Mouse (Mus musculus): Measurements from ENCODE around the gene Galnt18.

The Galnt18 gene

DNA sequence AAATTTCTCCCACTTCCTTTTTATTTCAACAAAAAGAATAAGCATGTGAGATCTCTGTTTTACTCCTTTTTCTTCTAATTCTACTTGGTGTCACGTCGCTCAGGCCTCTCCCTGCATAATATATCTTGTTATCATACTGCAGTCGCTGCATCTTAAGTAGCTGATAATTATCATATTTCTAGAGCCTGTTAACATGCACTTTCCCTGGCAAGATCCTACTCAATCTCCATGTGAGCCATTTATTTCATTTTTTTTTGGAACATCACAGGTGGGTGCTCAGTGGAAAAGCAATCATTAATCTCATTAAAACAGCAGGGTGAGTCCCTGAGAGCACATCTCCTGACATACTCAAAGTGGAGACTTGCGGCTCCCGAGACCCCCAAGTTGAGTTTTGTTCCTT, 143.3 kb downstream of the Galnt18 start:
- no peak for DNase-seq (ENCODE audit: low spot score in 2 of 2)

DNA sequence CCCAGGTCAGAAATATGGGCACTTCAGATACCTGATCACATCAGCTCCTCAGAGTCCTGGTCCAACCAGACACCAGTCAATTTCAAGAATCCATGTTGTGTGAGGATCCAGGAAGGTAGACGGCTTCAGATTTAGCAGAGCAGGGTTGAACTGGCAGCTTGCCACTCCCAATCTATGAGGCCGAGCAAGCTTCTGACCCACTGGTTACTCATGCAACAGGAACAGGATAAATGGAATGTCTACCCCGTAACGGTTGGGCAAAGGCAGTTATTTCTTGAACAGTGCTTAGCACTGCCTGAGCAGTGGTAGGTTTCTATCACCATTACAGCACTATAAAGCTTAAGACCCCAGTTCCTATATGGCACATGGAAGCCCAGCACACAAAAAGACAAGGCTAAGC, 148.5 kb downstream of the Galnt18 start:
- DNase-seq (ENCODE audit: low spot score in 2 of 2): no peak

DNA sequence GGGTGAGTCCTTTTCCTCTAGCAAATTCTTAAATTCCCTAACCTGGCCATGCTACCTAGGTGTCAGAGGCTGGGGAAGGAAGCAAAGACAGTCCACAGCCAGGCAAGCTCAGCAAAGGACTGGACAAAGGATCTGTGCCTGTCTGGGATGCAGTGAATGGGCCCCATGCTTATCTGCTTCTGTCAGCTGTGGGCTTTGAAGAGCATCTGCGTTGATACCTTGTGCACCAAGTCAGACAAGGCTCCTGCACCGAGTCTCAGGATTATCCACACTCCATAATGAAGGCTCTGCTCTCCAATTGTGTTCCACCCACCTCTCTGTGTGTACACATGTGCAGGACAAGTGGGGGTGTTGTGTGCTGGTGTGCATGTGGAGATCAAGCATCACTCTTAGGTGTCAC, 153.5 kb downstream of the Galnt18 start:
- no peak for DNase-seq (ENCODE audit: low spot score in 2 of 2)

DNA sequence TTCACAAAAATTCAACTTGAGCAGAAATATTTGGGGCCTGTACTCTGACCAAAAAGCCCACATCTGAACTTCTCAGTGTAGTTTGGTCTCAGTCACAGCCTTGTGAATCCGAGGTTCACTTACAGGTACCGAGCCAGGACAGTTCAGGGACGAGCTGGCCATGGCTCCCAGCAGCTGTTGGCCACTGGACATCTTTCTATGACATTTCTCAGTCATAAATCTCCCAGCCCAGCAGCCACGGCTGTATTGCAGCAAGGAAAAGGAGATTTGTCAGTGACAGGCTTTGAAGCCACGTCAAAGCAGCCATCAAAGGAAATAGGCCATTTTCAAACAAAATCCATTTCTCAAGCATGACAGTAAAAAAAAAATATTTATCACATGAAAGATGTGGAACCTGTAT, 154.0 kb downstream of the Galnt18 start:
- no peak for DNase-seq (ENCODE audit: low spot score in 2 of 2)

DNA sequence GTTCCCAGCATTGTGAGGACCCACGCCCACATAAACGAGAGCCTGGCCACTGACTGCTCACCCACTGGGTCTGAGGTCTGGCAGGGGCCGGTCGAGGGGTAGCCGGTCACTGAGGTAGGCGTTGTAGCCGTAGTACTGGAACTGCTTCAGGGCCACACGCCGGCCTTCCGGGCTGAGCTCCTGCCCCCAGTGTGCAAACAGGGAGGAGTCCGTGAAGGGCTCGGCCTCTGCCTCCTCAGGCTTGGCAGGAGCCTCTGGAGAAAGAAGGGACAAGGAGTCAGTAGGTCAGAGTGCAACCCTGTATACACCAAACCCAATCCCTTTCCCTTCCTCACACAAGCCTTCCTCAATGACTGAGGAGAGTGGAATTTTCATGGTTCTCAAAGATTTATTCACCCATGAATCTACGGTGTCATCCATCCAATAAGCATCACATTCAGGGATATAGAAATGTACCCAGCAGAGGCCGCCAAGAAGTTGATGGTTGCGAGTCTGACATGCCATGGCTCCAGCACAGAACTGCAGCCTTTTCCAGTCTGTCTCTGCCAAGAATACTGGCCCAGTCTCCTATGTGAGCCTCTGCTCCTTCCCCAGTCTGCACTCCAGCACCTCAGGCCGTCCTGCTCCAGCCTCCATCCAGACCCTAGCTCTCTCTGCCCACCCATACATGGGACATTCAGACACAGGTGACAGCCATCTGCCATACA, 163.4 kb downstream of the Galnt18 start:
- DNase-seq (ENCODE audit: low spot score in 2 of 2): no peak

DNA sequence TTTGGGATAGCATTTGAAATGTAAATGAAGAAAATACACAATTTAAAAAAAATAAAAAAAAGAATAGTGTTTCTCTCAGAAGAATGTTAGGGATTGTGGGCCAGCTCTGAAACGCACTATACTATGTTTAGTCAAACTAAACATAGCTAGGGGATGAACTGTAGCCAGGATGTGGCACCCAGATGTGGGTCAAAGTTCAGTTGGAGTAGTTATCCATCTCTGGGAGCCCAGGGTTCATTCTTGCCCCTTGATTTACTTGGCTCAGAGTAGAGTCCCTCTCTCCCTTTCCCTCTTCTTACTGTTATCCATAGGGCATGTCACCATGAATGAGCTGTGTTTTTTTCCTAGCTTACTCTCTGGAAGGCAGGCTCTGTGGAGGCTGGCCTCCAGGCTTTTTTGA, 165.3 kb downstream of the Galnt18 start:
- DNase-seq (ENCODE audit: low spot score in 2 of 2): no peak

DNA sequence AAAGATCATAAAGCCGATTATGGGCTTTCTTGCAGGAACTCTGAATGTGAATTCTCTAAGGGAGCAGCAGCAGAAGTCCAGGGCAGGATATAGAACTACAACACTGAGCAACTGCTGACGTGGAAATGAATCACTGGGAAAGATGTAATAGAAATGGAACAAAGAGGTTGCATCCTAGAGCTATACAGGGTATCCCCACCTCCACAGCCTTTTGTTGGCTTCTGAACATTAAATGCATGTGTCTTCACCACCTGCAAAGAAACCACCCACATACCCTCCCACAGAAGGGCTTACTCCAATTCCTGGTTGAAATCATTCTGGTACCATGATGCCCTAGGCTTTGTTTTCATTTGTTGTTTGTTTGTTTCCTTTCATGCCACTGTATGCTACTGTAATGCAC, 172.3 kb downstream of the Galnt18 start:
- no peak for DNase-seq (ENCODE audit: low spot score in 2 of 2)

DNA sequence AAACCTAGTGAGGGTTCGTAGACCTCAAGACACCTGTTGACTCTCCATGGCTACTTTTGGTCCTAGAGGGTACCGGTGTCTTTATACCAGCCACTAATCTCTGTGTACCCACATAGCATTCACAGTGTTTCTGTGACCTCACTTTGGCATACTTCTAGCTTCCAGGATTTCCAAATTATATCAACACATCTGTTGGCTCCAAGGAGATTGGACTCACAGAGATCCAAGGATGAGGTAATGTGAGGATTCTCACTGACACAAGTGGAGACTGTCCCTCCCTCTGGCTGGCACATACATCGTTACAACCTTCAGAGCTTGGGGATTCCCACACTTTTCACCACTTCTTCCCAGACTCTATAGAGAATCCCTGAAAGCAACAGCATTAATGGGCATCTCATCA, 173.7 kb downstream of the Galnt18 start:
- no peak for DNase-seq (ENCODE audit: low spot score in 2 of 2)

DNA sequence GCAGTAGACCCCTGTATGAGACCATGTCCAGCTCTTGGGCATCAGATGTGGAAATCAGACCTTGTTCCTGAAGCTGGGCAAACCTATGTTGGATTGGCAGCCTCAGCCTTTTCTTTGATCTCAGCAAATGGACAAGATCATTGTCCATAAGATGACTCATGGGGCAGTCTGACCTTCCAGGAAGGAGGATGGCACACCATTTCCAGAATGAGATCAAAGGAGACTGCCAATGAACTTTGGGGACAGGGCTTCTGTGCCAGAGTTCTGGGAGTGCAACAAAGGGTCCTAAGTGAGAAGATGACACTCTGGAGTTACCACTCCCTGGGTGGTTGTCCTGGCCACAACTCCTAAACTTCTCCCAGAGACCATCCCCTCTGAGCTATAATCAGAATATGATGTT, 174.1 kb downstream of the Galnt18 start:
- no peak for DNase-seq (ENCODE audit: low spot score in 2 of 2)

DNA sequence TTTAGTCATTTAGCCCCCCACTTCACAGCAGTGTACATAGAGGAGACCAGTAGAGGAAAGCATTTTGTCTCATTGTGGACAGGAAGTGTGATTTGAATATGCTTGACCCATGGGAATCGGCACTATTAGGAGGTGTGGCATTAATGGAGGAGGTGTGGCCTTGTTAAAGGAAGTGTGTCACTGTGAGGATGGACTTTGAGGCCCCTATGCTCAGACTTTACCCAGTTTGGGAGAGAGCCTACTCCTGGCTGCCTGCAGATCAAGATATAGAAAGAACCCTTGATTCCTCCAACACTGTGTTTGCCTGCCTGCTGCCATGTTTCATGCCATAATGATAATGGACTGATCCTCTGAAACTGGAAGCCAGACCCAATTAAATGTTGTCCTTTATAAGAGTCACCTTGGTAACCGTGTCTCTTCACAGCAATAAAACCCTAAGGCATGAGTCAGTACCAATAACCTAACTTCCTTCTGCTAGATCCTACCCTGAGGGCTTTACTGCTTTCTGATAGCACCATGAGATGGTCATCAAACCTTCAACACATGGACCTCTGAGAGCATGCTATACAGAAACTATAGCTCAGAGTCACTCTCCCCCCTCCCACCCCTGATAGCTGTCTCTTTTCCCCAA, 175.1 kb downstream of the Galnt18 start:
- DNase-seq (ENCODE audit: low spot score in 2 of 2): no peak

DNA sequence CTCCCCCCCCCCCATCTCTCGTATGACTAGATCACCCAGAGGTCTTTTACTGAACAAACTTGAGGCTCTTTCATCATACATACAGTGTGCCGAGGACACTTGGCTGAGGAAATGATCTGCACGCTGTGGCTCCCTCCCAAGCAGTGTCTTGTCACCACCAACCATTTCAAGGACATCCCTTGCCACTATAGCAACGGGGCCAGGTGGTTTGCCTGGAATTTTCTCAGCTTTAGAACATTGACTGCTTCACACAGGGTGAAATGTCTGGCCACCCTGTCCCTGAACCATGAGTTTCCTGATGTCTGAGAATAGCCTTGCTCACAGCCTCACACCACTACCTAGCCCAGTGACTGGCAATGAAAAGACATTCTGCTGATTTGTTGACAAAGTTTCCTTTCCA, 176.6 kb downstream of the Galnt18 start:
- DNase-seq (ENCODE audit: low spot score in 2 of 2): no peak

DNA sequence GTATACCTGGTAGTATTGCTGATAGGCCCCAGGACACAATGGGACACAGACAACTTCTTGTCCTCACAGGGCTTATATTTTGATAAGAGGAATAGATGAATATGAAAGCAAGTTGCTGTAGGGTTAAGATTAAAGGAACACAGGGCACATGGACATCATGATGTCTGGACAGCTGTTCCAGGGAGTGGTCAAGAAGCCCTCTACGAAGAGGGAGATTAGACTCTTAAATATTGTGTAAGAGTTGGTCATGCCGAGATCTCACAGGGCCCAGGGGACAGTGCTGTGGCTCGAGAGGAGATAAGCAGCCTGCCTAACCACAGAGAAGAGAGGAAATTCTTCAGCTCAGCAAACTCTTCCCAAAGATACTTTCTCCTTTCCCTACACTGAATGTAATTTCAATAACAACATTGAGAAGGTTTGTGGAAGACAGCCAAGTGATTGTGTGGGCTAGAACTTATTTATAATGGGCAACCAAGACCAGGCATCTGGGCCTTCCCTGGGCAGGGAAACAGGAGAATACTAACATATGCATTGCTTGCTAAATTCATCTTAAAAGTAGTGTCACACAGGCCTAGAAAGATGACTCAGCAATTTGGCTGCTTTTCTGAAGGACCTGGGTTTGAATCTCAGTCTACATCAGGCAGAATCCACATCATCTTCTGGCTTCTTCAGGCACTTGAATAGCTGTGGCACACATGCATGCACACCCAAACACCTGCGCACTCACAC, 178.3 kb downstream of the Galnt18 start:
- DNase-seq (ENCODE audit: low spot score in 2 of 2): no peak

DNA sequence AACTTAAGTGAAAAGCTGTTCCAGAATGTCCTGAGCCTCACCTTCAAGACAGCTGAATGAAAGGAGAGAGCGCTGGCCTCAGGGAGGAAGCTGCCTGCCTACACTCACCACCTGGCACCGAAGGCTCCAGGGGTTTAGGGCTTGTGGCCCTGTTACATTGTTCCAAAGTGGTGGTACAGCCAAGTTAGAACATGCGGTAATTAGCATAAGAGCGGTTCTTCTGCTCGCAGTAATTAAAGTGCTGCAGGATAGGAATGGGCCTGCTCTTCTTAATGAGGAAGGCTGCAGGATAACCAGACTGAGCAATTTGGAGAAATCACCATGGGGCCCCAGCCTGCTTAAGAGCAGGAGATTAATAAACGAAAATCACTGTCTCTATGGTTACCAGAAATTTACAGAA, 179.0 kb downstream of the Galnt18 start:
- no peak for DNase-seq (ENCODE audit: low spot score in 2 of 2)

DNA sequence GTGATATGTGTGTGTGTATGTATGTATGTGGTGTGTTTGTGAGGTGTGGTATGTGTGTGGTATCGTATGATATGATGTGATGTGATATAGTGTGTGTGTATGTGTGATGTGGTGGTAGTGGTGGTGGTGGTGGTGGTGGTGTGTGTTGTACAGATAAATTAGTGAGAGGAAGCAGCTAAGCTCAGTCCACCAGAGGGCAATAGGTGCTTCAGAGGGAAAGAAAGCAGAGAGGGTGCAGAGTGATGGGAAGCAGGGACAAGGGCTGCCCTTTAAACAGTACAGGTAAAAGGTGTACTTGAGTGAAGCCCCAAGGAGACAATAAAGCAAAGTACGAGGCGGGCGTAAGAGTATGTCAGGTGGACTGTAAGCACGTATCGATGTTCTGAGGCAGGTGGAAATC, 186.1 kb downstream of the Galnt18 start:
- no peak for DNase-seq (ENCODE audit: low spot score in 2 of 2)

DNA sequence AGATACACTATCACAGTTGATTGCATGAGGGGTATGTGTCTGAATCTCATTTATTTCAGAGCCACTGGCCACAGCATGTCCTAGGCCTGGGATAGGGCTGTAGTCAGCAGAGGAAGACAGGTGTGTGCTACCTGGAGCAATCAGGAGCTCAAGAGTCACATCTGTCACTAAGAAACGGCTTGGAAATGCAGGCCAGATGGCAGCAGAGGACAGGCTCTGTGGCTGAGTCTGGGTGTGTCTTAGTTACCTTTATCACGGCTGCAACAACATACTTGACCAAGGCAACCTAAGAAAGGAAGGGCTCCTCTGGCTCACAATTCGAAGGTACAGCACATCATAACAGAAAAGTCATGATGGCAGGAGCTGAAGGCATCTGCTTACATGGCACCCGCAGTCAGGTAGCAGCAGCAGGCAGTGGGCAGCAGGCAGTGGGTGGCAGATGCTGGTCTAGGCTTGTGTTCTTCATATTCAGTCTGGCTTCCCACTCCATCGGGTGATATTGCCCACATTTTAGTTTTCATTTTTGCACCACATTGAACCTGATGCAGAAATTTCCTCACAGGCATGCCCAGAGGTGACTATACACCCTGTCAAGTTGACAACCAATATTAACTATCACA, 190.2 kb downstream of the Galnt18 start:
- no peak for DNase-seq (ENCODE audit: low spot score in 2 of 2)

DNA sequence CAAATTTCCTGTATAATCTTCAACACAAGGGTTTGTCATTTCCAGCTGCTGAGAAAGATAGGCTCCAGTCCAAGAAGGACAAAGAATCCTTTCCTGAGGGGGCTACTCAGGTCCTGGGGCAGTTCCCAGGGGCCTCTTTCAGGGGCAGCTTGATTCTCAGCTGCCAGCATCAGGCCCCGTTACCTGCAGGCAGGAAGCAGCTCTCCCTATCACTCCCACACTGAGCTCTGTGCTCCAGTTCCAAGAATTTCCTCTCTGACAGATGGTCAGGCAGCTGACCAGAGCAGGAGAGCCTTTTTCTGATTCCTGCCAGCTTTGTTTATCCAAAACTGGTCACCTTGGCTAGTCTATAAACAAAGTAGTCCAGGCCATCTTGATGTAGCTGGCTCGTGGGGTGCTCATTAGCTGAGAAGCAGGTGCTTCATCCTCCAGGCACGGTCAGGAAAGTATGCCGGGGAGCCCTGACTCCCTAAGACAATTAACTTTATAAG, 191.4 kb downstream of the Galnt18 start:
- no peak for DNase-seq (ENCODE audit: low spot score in 2 of 2)

DNA sequence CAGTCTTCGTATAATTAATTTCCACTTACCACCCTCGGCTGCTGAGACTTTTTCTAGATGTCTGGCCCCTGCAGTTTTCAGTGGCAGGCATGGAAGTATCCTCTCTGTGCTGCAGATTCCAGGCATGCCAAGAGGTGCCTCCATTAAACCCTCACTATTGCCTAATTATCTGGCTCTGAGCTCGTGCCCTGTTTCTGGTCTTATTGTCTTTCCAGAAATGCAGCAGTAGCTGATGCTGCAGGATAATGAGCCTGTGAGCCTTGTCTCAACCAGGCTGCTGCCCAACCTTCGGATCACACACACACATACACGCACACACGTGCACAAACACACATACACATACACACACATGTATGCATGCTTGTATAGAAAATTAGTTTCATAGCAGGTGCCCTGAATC, 199.2 kb downstream of the Galnt18 start:
- DNase-seq (ENCODE audit: low spot score in 2 of 2): no peak

DNA sequence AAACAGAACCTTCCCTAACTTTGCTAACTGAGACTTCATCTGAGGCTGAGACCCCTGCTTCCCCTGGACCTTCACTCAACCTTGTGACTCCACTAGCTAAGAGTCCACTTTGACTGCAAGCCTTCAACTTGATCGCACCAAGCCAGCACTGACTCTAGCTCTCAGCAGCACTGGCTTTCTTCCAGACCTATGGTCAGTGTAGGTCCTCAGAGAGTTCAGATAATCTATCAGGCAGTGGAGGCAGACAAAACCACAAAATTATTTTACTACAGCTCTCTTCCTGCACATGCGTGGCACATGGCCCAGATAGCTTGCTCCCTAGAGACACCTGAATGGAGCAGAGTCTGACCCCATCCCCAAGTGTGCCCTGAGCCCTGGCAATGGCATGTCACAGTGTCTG, 204.7 kb downstream of the Galnt18 start:
- DNase-seq (ENCODE audit: low spot score in 2 of 2): no peak

DNA sequence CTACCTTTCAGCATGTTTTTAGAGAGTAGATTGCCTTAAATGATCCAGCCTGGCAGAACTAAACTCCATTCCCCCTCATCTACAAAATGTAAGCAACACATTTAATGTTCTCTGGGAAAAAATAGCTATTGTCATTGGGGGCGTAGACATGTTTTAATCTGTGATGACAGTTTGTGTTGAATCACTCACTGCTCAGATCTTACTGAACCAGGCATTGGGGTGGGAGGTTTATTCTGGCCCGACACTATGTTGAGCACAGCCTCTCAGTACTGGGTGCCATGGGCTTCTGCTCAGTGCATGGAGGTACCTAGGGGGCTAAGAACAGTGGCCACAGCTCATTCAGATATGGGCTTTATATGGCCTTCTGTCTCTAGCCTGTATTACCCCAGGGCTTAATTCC, 207.4 kb downstream of the Galnt18 start:
- no peak for DNase-seq (ENCODE audit: low spot score in 2 of 2)

DNA sequence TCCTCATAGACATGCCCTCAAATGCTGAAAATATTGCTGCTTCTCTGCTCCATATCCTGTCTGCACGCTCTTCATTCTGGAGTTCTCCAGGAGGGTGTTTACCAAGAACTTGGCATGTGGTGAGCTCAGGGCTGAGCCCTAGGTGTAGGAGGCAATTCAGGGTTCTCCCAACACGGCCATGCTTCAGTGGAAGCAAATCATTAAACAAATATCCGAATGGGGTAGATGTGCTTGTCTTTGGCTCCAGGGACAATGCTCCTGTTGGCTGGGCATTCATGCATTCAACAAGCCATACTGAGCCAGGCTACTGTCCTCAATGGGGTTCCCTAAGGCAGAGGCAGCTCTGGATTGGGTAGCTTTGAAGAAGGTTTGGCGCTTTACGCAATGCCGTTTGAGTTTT, 212.9 kb downstream of the Galnt18 start:
- no peak for DNase-seq (ENCODE audit: low spot score in 2 of 2)

DNA sequence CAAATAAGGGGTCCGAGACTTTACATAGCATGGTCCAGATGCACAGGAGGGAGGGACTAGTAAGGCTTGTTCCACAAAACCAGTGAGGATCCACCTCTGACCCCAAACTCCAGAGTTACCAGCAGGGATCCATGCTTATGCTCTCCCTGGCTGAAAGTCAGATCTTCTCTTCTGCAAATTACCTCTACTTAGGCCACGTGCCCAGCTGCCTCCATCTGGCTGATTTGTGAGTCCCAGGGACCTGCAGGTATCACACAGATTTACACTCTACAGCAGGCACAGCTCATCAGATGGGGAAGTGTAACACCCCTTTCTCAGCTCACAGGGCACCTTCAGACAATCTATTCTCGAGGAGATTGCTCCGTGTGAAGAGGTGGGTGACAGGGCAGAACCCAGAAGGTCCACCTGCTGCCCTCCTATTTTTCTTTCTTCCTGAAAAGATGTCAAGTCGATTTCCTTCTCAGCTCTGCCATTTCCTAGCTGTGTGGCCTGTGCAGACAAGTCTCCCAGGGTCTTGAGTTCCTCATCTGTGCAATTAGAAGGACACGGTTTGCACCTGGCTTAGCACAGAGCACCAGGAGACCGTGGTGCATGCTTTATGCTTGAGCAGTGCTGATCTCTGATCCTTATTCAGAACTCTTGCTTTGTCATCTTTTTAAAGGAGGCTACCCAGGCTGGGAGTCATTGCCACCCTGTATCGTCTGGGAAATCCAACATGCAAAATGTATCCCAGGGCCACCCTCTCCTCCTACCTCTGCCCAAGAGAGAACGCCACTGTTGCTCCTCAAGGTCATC, 216.3 kb downstream of the Galnt18 start:
- DNase-seq (ENCODE audit: low spot score in 2 of 2): no peak

DNA sequence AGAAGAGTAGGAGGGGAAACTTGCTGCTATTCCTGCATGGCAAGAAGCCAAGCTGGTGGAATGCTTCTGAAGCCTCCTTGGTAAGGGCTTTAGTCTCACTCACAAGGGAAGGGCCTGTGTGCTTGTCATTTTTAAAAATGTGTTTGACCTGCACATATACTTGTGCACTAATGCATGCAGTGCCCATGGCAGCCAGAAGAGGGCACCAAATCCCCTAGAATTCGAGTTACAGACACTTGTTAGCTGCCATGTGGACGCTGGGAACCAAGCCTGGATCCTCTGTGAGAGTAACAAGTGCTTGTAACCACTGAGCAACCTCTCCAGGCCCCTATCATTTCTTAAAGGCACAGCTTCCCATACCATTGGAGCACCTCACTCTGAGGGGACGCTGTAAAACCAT, 219.7 kb downstream of the Galnt18 start:
- DNase-seq (ENCODE audit: low spot score in 2 of 2): no peak

All from spleen, postnatal 14 days (tissue).